In the genomic region with DNA sequence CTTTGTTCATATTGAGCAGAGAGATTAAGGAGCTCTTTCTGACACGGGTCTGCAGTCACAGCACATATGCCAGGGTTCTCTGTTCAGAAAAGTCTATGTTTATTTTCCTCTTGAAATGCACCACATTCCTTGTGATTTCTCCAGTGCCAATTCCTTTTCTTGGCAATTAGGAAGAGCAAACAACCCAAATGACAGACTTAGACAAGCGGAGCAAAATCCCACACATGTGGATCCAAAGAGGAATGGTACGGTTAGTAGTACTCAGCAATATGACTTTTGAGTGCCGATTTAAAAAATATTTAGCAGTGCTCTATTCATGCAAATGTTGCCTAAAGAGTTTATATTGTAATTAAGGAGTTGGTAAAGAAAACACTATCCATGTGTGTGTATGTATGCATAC, we compare ENCODE assay signal across 15 mouse cellular contexts.
DNase-seq lines count a peak whose midpoint lies in the region; ATAC-seq and TF ChIP-seq lines count a peak whose summit lies in the region.
"Had no signal": no experiment of that assay in that cellular context is flagged by ENCODE, and none has a peak within 500 bp of the region (broad histone marks: within the 10 kb centered on the region; RNA-seq: fewer than 3 reads in every experiment).

No protein-coding gene starts in this region.

- H3K4me1 ChIP-seq in liver, adult 2 months (ENCODE audit: control insufficient read depth, insufficient read depth, low read length), result no peaks in the 10 kb centered on the region
- peaks cover 5% of the 10 kb centered on the region for H3K4me1 ChIP-seq in embryonic fibroblast, embryonic 13.5 days (ENCODE audit: control insufficient read depth, insufficient read depth, low read length)
- H3K4me1 ChIP-seq: liver, embryonic 15.5 days; midbrain, embryonic 13.5 days had no signal

- no peak for TF ChIP-seq POLR2A in liver, adult 2 months (IDR thresholded peaks at IDR 0.05; ENCODE audit: extremely low read depth, insufficient read depth, low read length)
- TF ChIP-seq POLR2A in embryonic fibroblast, embryonic 13.5 days (IDR thresholded peaks at IDR 0.05; ENCODE audit: low read depth, low read length), result no peak

- H3K9ac ChIP-seq in liver, adult 2 months (ENCODE audit: low read depth, low read length), result no peak overlapping the region
- H3K9ac ChIP-seq: liver, embryonic 15.5 days; midbrain, embryonic 13.5 days had no signal

- DNase-seq in frontal cortex, postnatal 36 days (ENCODE audit: low spot score in 2 of 2), result no peak
- peak; percentile 7 for DNase-seq in liver, adult 2 months (ENCODE audit: extremely low read depth, low read depth, low spot score)
- DNase-seq in liver, result no peak
- peak; percentile 20 for DNase-seq in brain, embryonic 18.5 days (ENCODE audit: low read depth, low spot score)
- DNase-seq: adrenal gland, adult 2 months; gastrocnemius, postnatal 14 days; kidney, postnatal 25 days had no signal

- H3K79me2 ChIP-seq in liver, adult 2 months (ENCODE audit: control insufficient read depth, insufficient read depth, low read length), result no peaks in the 10 kb centered on the region

- no peak for TF ChIP-seq CTCF in liver, adult 2 months (IDR thresholded peaks at IDR 0.05; ENCODE audit: low read depth, low read length)
- TF ChIP-seq CTCF in embryonic fibroblast, embryonic 13.5 days (IDR thresholded peaks at IDR 0.05; ENCODE audit: borderline replicate concordance, insufficient read depth, low read length), result no peak

- no peaks in the 10 kb centered on the region for H3K36me3 ChIP-seq in liver, adult 2 months (ENCODE audit: control insufficient read depth, insufficient read depth, low read length)
- H3K36me3 ChIP-seq: liver, embryonic 15.5 days; midbrain, embryonic 13.5 days had no signal

- ATAC-seq in frontal cortex, adult (ENCODE audit: low TSS enrichment), result peak; percentile 24; the same call in 1 of the 2 replicates
- no peak for ATAC-seq in erythroblast, adult 5-6 weeks (replicated peaks; ENCODE audit: low FRiP score, poor library complexity, severe bottlenecking)
- ATAC-seq: intestine, embryonic 16.5 days; midbrain, embryonic 13.5 days had no signal

- WGBS in liver, adult 2 months, result 83% methylated on average over 4 of the region's 4 CpGs

- H3K27ac ChIP-seq in liver, adult 2 months (replicated peaks; ENCODE audit: insufficient read depth, low read depth, low read length), result no peak overlapping the region
- 0 out of 2 replicates have a peak overlapping the region, but pooled peaks have one; percentile 34 for H3K27ac ChIP-seq in embryonic fibroblast, embryonic 13.5 days (ENCODE audit: insufficient read depth, low read length)
- H3K27ac ChIP-seq: liver, embryonic 15.5 days; midbrain, embryonic 13.5 days; stomach, postnatal 0 days had no signal

- H3K4me3 ChIP-seq in liver, adult 2 months (ENCODE audit: insufficient read depth, low read depth, low read length), result no peak overlapping the region
- H3K4me3 ChIP-seq in embryonic fibroblast, embryonic 13.5 days (ENCODE audit: insufficient read depth, low read length), result no peak overlapping the region
- H3K4me3 ChIP-seq: liver, embryonic 15.5 days; megakaryocyte, embryonic 14.5 days; midbrain, embryonic 13.5 days had no signal

- H3K27me3 ChIP-seq in liver, adult 2 months (ENCODE audit: control insufficient read depth, insufficient read depth, low read length), result no peaks in the 10 kb centered on the region
- H3K27me3 ChIP-seq: liver, embryonic 15.5 days; megakaryocyte, embryonic 14.5 days; midbrain, embryonic 13.5 days had no signal

Comparison
In these comparisons a context has a peak if more than half of its experiments do, and no peak if none do; other contexts are left out.
1. DNase-seq: peak in liver, adult 2 months (single experiment) and brain, embryonic 18.5 days (single experiment); none in frontal cortex, postnatal 36 days (0 of 2) and liver (single experiment).